Mouse (Mus musculus) spleen, adult 2 months (tissue): ENCODE measurements around the gene Sh2d5. TPM values are rescaled to one million over a fixed set of nuclear protein-coding genes. Genes with fewer than 3 reads are reported as not detected.

Experiments used
- DNase-seq, 2 experiments: peaks; one replicate each; pipeline versions ENCODE4 v3.0.0 to v3.0.0-alpha.2; 2012 to 2021; ENCODE audit warnings: low spot score in 2 of 2, low read depth in 1 of 2
- H3K27ac ChIP-seq: fragments of 200-500 bp; 2 replicates; pipeline ENCODE4 v1.5.1; 2012; ENCODE audit warnings: low read length, inconsistent platforms; ENCODE audit not compliant: insufficient read depth
- H3K27me3 ChIP-seq: fragments of 200-500 bp; 2 replicates; pipeline ENCODE4 v1.6.1; 2012; ENCODE audit warnings: mild to moderate bottlenecking, moderate library complexity, low read length, inconsistent platforms; ENCODE audit not compliant: control insufficient read depth, insufficient read depth
- H3K36me3 ChIP-seq: fragments of 200-500 bp; 2 replicates; pipeline ENCODE4 v1.6.1; 2012; ENCODE audit warnings: mild to moderate bottlenecking, low read length, inconsistent platforms; ENCODE audit not compliant: control insufficient read depth, insufficient read depth
- H3K4me1 ChIP-seq: fragments of 200-500 bp; 2 replicates; pipeline ENCODE4 v1.6.1; 2011; ENCODE audit warnings: inconsistent platforms; ENCODE audit not compliant: control insufficient read depth, insufficient read depth, insufficient read length
- H3K4me3 ChIP-seq: fragments of 200-500 bp; 2 replicates; pipeline ENCODE4 v1.5.1; 2011; ENCODE audit warnings: mild to moderate bottlenecking, inconsistent platforms; ENCODE audit not compliant: insufficient read depth, insufficient read length; ENCODE audit errors: extremely low read depth
- CTCF ChIP-seq: fragments of 200-500 bp; IDR thresholded peaks from 2 replicates; pipeline ENCODE4 v1.5.1; 2011; ENCODE audit warnings: mild to moderate bottlenecking, inconsistent platforms; ENCODE audit not compliant: insufficient read depth, insufficient read length, insufficient replicate concordance; ENCODE audit errors: extremely low read depth
- POLR2A ChIP-seq: fragments of 200-500 bp; IDR thresholded peaks from 2 replicates; pipeline ENCODE4 v1.6.1; 2011; ENCODE audit warnings: low read depth, low read length, inconsistent platforms
- WGBS: fragments of 180-500 bp; shearing (Covaris S2); methylation state at CpG from one replicate; pipeline ENCODE4 v1.1.7; 2018; 5-methylcytosine and 5-hydroxymethylcytosine counted together
- polyA plus RNA-seq: library from polyadenylated mRNA; depleted of rRNA; stranded (reverse); fragments of >200 nt; gene quantifications from 2 replicates; pipeline ENCODE4 v1.2.3, GENCODE M21; 2012; rRNA removed

Gene Sh2d5
- 1.4 and 1.5 TPM in 2 replicates for polyA plus RNA-seq

GRCm38 (mm10) chr4:138250088-138250960, at the start of gene Sh2d5, which contains the start of gene Kif17:
Gene Sh2d5 (plus strand): TSS chr4:138250403.
Gene Kif17 (plus strand): TSS chr4:138250435.
- Histone ChIP-seq H3K4me1 (peaks cover 15% of the 10 kb centered on the region), H3K27ac (no peak within 1 kb of the TSS), H3K4me3 (peak within 1 kb of the TSS; percentile 64), H3K36me3 (no peaks in the 10 kb centered on the region; the same call in 1 of the 2 replicates), H3K27me3 (0 out of 2 replicates have a peak, but pooled peaks cover 4% of the 10 kb centered on the region)
- TF ChIP-seq POLR2A (no peak), CTCF (no peak)
- WGBS, result 2% methylated on average over 60 of the region's 74 CpGs
- DNase-seq, result peak; percentile 30 to 84

- 89% methylated on average over 3 of the region's 3 CpGs for WGBS
- Histone ChIP-seq H3K27ac (no peak overlapping the region), H3K27me3 (no peaks in the 10 kb centered on the region), H3K4me1 (no peaks in the 10 kb centered on the region), H3K4me3 (no peak overlapping the region), H3K36me3 (peaks cover 42% of the 10 kb centered on the region)
- TF ChIP-seq CTCF, result no peak
- no peak for TF ChIP-seq POLR2A
- no peak for DNase-seq
These were observed 49.4 kb upstream of the Sh2d5 start for GRCm38 (mm10) chr4:138200769-138201168.

- Histone ChIP-seq H3K27me3 (no peaks in the 10 kb centered on the region), H3K4me3 (no peak overlapping the region), H3K4me1 (no peaks in the 10 kb centered on the region), H3K27ac (no peak overlapping the region), H3K36me3 (peaks cover 44% of the 10 kb centered on the region)
- 90% methylated on average over 9 of the region's 9 CpGs for WGBS
- no peak for DNase-seq
- TF ChIP-seq POLR2A, result no peak
- TF ChIP-seq CTCF, result no peak
These were observed 48.5 kb upstream of the Sh2d5 start for GRCm38 (mm10) chr4:138201696-138202095.

- no peaks in the 10 kb centered on the region for H3K4me1 ChIP-seq
- peaks cover 19% of the 10 kb centered on the region for H3K36me3 ChIP-seq
- H3K27me3 ChIP-seq, result no peaks in the 10 kb centered on the region
- WGBS, result 90% methylated on average over 5 of the region's 5 CpGs
- 0 out of 2 replicates have a peak overlapping the region, but pooled peaks have one; percentile 35 for H3K27ac ChIP-seq
- TF ChIP-seq CTCF (no peak), POLR2A (no peak)
- no peak overlapping the region for H3K4me3 ChIP-seq
- no peak for DNase-seq
These were observed 40.1 kb upstream of the Sh2d5 start for GRCm38 (mm10) chr4:138210116-138210515.

GRCm38 (mm10) chr4:138213861-138214260, 36.3 kb upstream of the Sh2d5 start:
- no peaks in the 10 kb centered on the region for H3K27me3 ChIP-seq
- peaks cover 4% of the 10 kb centered on the region for H3K4me1 ChIP-seq
- 78% methylated on average over 3 of the region's 3 CpGs for WGBS
- DNase-seq, result no peak
- no peak overlapping the region for H3K4me3 ChIP-seq
- no peak for TF ChIP-seq CTCF
- TF ChIP-seq POLR2A, result no peak
- no peak overlapping the region for H3K27ac ChIP-seq
- peaks cover 2% of the 10 kb centered on the region; the same call in 1 of the 2 replicates for H3K36me3 ChIP-seq

- Histone ChIP-seq H3K4me1 (peaks cover 8% of the 10 kb centered on the region), H3K27me3 (no peaks in the 10 kb centered on the region), H3K36me3 (no peaks in the 10 kb centered on the region), H3K27ac (peak overlapping the region; percentile 85), H3K4me3 (peak overlapping the region; percentile 93)
- no peak for DNase-seq
- 45% methylated on average over 13 of the region's 13 CpGs for WGBS
- TF ChIP-seq POLR2A, result no peak
- TF ChIP-seq CTCF, result no peak
These were observed 34.5 kb upstream of the Sh2d5 start for GRCm38 (mm10) chr4:138215671-138216199.
